Mouse (Mus musculus) embryonic fibroblast, embryonic 13.5 days (primary cell): ENCODE measurements at regions not wholly inside any gene's neighbourhood (a gene's known extent, or its start where the extent isn't known, plus 50 kb on each side); places are given as distances from the start of the nearest gene placed in this dataset.

Source experiments
- CTCF ChIP-seq: IDR thresholded peaks from 2 replicates; pipeline ENCODE4 v1.5.1; 2011; ENCODE audit warnings: mild to moderate bottlenecking, control low read depth, low read length, moderate library complexity, borderline replicate concordance; ENCODE audit not compliant: insufficient read depth
- POLR2A ChIP-seq: IDR thresholded peaks from 2 replicates; pipeline ENCODE4 v1.6.1; 2011; ENCODE audit warnings: low read depth, mild to moderate bottlenecking, control low read depth, low read length, moderate library complexity

GRCm38 (mm10) chr17:4540435-4540834 lies 453.7 kb upstream of the Arid1b start:
- TF ChIP-seq POLR2A (no peak), CTCF (no peak)
